Mouse (Mus musculus): ENCODE results near the gene Hist2h2aa1.
"Not testable (repeated sequence)": the region's sequence is repeated elsewhere in the genome, so short reads cannot be mapped to it uniquely, and the experiment has no call there.

Hist2h2aa1 gene

GRCm38 (mm10) chr3:96230910-96231757 lies 14.2 kb upstream of the Hist2h2aa1 start:
- DNase-seq = no peak

GRCm38 (mm10) chr3:96231758-96232120 lies 13.6 kb upstream of the Hist2h2aa1 start:
- DNase-seq = no peak

GRCm38 (mm10) chr3:96234914-96235313 lies 10.4 kb upstream of the Hist2h2aa1 start:
- no peak for DNase-seq

- DNase-seq = no peak
Measured at GRCm38 (mm10) chr3:96235836-96236235, 9.5 kb upstream of the Hist2h2aa1 start.

- DNase-seq = peak in 1 of 2 experiments; percentile 10
Measured at GRCm38 (mm10) chr3:96236834-96237334, 8.4 kb upstream of the Hist2h2aa1 start.

- peak in 1 of 2 experiments; percentile 8 for DNase-seq
Measured at GRCm38 (mm10) chr3:96237335-96237903, 7.9 kb upstream of the Hist2h2aa1 start.

- peak in 1 of 2 experiments; percentile 7 for DNase-seq
Measured at GRCm38 (mm10) chr3:96237904-96238511, 7.3 kb upstream of the Hist2h2aa1 start.

- DNase-seq = peak; percentile 42 to 73
Measured at GRCm38 (mm10) chr3:96238954-96239793, 6.1 kb upstream of the Hist2h2aa1 start, which contains the start of gene Hist2h3c2. TSS of gene Hist2h3c2 (minus strand) at chr3:96239127.

- peak; percentile 94 to 97 for DNase-seq
Measured at GRCm38 (mm10) chr3:96239949-96240798, 5.1 kb upstream of the Hist2h2aa1 start, which contains the start of gene Hist2h2aa2. TSS of gene Hist2h2aa2 (minus strand) at chr3:96240276.

- DNase-seq = no peak
Measured at GRCm38 (mm10) chr3:96240799-96241197, 4.5 kb upstream of the Hist2h2aa1 start.

GRCm38 (mm10) chr3:96243921-96244572 lies 1.2 kb upstream of the Hist2h2aa1 start:
- no peak for DNase-seq

- not testable (repeated sequence) for DNase-seq
Measured at GRCm38 (mm10) chr3:96246018-96246417, 721 bp downstream of the Hist2h2aa1 start.

- not testable (repeated sequence) for DNase-seq
Measured at GRCm38 (mm10) chr3:96246427-96246856, 1.1 kb downstream of the Hist2h2aa1 start, which contains the start of gene Hist2h3c1. TSS of gene Hist2h3c1 (plus strand) at chr3:96246685.

- no peak for DNase-seq
Measured at GRCm38 (mm10) chr3:96247356-96248140, 2.3 kb downstream of the Hist2h2aa1 start.

GRCm38 (mm10) chr3:96248141-96249033 lies 3.1 kb downstream of the Hist2h2aa1 start:
- no peak for DNase-seq

- DNase-seq = no peak
Measured at GRCm38 (mm10) chr3:96249034-96249345, 3.7 kb downstream of the Hist2h2aa1 start.

- DNase-seq = no peak
Measured at GRCm38 (mm10) chr3:96250890-96251289, 5.6 kb downstream of the Hist2h2aa1 start.

- DNase-seq = no peak
Measured at GRCm38 (mm10) chr3:96251787-96252186, 6.5 kb downstream of the Hist2h2aa1 start.
